Mouse (Mus musculus) cerebellum, postnatal 10 days (tissue): ENCODE measurements at regions not wholly inside any gene's neighbourhood (a gene's known extent, or its start where the extent isn't known, plus 50 kb on each side); places are given as distances from the start of the nearest gene placed in this dataset.
"Not testable (repeated sequence)": the region's sequence is repeated elsewhere in the genome, so short reads cannot be mapped to it uniquely, and the experiment has no call there.

Experiments
- DNase-seq, 2 experiments: peaks; one replicate each; pipeline ENCODE4 v3.0.0; 2021; ENCODE audit warnings: mixed read lengths in 2 of 2

DNA sequence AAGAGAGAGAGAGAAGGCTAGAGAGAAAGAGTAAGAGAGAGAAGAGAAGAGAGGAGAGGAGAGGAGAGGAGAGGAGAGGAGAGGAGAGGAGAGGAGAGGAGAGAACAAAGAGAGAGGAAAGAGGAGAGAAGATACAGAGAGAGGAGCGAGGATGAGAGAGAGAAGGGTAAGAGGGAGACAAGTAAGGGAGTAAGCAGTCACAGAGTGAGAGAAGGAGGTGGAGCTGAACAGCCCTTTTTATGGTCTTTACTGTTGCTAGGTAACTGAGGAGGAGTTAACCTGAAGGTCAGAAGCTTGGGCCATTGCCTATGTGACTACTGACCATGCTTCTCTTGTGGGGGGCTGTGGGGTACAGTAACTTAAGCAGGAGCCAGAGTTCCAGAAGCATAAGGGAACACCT lies 430.2 kb downstream of the 1190002N15Rik start:
- not testable (repeated sequence) for DNase-seq

DNA sequence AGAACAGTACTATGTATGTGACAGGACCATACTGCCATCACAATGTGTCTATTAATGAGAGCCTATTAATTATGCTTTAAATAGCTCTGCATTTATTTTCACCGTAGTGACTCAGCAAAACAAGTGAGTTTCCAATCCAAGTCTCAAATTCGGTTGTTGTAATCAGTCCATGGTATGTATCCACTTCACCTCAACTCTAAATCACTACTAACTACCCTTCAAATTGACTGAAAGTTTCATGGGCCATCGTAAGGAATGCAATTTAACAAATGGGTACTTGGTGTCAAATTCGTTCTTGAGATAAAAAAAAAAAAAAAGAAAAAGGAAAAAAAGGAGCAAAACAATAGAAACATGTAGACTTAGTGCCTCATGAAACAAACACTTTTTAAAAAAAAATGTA lies 433.2 kb downstream of the 1190002N15Rik start:
- no peak for DNase-seq

DNA sequence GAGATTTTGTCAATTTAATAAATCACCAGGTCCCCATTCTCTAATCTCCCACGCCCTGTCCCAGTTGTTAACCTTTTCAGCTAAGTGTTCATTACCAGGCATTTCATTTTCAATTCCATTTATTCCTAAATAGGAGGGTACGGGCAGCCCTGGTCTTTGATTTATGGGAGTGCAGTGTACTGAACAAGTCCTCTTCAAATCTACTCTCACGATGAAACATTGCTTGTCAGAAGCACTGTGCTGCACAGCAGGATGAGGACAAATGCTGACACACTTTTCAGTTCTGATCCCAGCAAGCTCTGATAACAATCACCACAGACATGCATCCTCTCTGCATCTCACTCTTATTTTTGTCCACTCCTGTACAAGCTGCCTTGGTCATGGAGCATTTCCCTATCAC lies 435.9 kb downstream of the 1190002N15Rik start:
- no peak for DNase-seq

DNA sequence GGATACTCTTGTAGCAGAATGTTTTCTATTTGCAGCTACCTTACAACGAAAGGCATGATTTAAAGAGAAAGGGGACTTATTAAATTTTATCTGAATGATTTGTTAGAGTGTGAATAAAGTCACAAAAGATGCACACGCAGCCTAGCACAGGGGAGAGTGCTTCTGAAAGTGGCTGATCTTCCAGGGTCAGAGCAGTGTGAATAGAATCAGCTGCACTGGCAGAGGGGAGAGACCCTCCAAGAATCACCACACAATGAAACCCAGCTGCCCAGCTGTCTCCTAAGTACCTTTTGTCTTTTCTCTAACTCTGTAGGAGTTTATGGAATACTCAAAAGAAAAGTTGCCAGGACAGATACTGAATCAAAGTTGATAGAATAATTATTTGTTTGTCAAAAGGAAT lies 443.1 kb downstream of the 1190002N15Rik start:
- no peak for DNase-seq

DNA sequence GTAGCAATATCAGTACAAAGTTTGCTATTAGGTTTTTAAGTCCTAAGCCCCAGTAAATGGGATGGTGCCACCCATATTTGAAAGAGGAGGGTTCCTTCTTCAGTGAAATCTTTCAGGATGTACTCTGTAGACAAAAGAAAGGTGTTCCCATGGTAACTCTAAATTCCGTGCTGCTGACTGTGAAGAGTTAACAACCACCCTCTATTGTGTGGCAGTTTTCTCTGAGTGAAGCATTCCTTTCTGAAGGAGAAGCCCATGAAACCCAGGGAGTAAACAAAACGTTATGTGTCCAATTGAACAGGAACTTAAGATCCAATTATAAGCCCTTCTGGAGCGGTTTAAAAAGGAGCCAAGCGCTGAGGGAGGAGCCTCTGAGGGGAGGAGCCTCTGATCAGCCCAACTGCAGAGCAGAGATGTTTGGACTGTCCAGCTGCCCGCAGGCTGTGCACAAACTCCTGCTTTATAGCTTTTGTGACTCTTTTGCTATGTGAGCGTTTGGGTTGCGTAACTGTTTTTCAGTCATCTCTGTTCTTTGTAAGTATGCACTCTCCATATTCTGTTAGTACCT lies 446.1 kb downstream of the 1190002N15Rik start:
- DNase-seq = no peak

GRCm38 (mm10) chr9:94089759-94090158 lies 448.1 kb downstream of the 1190002N15Rik start:
- DNase-seq = no peak

DNA sequence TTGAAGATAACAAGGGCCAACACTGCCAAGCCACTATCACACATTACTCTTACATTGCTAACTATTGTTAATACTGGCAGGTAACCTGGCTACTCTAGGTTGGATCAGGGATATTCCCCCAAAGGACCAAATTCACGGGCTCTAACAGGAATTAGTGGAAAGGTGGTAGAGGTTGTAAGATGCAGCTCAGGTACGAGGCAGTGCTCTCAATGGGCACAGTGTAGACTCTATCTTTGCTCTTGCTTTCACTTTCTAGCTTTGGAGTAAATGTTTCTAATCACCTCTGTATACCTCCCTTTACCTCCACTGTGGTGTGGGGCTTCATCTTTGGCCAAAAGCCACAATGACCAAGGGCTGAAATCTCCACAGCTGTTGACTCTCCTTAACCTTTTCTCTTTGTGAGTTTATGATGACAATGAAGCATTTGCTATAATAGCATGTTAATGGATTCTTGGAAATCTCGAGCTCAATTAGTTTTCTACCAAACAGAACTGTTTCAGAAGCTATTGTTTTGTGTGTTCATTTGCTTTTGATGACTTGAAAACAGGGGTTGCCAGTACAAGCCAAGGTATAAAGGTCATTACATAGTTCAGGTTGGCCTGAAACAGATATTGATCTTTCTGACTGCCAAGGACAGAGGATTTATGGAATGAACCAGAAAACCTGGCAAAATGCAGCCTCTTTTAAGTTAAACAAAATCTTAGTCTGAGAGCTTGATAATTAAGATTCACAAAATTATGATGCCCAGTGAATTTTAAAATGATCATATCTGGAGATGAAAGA lies 454.1 kb downstream of the 1190002N15Rik start:
- no peak for DNase-seq

DNA sequence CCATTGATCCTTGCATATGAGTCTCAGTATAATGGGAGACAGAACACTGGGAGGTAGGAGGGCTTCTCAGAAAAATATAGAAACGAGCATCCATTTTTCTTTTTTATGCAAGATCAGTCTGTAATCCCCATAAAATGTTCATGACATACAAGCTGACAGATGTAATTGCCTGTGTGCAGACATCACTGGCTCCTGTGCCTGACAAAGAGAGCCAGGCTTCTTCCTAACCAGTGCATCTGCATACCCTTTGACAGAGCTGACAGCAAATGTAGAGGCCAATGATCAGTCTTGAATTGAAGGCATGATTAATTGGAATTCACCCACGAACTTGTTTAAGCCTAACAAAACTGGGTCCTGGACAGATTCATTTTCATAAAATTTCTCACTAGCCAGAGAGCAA lies 463.0 kb downstream of the 1190002N15Rik start:
- no peak for DNase-seq

GRCm38 (mm10) chr9:94067121-94067520 lies 470.8 kb downstream of the 1190002N15Rik start:
- DNase-seq = peak; percentile 50 to 65

DNA sequence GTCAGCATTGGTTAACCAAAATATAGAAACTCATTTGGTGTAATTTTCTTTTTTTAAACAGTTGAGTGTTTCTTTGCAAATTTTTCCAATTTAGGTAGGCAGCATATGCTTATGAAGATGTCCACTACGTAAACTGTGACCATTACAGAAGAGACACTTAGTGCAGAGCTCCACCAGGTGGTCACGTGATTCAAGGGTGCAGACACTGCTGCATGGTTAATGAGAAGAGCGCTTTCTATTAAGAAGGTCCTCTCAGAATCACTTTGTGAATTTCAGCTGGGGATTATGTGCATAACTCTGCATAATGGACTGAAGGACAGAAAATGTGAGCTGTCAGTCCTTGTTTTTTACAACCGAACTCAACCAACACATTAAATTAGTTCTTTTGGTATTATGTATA lies 484.7 kb downstream of the 1190002N15Rik start:
- DNase-seq = peak; percentile 4 to 18

GRCm38 (mm10) chr9:94047845-94048244 lies 490.0 kb downstream of the 1190002N15Rik start:
- no peak for DNase-seq

GRCm38 (mm10) chr9:94045462-94046126 lies 492.3 kb downstream of the 1190002N15Rik start:
- DNase-seq = no peak

DNA sequence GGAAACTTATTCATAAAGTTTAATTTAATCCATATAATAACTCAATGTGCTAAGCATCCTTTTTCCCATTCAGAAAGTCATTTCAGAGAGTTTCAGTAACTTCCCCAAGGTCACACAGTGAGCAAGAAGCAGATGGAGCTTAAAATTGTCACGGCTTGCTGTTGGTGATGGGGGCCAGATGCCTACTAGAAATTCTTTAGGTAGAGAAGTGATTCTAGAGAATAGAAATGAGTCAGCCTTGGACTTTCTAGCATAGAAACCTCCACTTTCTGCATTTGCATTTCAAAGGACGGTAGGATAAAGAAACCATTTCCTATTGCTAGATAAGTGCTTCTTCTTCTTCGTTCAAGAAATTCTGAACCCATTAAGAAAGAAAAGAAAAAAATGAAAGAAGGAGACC lies 514.1 kb downstream of the 1190002N15Rik start:
- DNase-seq = no peak

GRCm38 (mm10) chr9:94021293-94021903 lies 516.5 kb downstream of the 1190002N15Rik start:
- DNase-seq = no peak

DNA sequence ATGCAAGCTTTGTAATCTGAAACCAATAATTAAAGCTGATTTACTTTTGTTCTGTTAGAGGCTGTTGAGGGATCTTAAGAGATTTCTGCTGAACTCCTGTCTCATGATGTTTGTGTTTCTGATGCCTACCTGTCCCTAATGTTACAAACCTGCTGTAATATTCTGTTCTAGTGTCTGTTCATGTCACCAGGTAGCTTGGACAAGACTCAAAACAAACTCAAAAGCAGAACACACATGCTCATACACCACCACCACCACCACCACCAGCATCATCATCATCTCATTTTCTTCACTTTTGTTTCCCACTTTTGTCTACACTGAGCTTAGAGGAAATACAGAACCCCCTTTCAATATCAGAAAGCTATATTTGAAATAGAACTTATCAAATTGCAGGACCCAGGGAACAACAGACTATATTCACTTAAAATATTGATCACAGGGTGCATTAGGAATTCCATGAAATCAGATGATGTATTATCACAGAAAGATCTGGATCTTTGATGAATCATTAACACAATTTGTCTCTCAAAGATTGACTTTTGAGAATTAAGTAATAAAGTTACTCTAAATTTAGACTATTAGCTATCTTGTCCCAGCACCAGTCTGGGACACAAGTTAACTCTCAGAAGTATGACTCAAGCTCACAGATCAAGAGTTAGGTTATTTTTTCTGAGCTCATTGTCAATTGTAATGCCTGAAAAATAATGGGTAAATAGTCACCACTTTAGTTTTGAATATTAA lies 521.0 kb downstream of the 1190002N15Rik start:
- DNase-seq = no peak

DNA sequence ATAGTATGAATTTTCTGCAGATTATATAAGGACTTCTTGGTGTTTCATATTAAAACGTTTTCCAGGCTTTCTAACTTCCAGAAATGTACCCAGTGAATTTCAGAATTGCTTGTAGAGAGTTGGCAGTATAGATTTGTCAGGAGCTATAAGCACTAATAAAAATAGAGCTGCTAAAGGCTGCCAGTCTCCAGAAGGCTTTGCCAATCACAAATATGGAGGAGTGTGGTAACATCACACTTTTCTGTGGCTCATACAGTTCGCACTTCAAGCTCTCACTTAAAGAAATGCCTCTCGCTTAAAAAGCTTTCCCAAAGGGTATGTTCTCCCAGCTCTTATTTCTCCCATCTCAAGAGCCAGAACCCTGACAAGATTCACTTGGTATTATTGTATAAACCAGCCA lies 545.7 kb downstream of the 1190002N15Rik start:
- DNase-seq = no peak

DNA sequence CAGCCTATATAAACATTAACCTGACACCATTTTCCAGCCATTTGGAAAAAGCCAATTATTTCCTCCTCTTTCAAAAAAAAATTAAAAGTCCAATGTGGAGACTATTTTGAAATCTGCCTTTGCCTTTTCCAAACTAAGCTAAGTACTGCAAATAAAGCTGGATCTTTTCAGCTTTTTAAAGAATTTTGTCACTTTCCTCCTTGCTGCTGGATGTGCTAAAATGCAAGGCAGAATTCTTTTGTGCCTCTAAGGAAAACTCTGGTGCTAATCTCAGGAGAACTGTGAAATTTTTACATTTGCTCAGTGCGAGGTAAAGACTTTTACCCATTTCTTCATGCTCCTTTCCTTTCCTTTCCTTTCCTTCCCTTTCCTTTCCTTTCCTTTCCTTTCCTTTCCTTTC lies 546.7 kb downstream of the 1190002N15Rik start:
- DNase-seq = no peak

GRCm38 (mm10) chr9:93981136-93981535 lies 556.7 kb downstream of the 1190002N15Rik start:
- DNase-seq = peak; percentile 6 to 17

DNA sequence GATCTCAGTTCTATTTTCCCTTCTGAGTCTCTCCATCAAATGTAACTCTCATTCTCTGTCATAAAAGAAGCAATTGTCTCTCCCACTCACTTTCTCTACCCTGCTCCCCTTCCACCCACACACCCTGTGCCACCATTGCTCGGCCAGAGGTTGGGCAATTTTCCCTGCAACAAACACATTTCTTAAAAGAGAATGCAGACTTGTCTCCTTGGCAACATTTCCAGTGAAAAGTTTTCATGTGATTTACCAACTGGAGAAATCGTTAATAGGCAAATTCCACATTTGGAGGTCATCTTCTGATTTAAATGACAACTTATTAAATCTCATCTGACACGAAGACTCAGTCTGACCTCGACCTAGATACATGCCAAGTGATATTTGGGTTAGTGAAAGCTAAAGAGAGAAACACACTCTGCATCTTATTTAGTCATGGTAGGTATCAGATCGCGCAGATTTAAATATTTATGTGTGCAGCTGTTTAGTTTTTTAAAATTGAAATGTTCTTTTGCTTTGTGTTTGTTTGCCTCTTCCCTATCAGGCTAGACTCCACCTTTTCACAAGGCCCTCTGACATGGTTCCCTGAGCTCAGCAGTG lies 568.1 kb downstream of the 1190002N15Rik start:
- no peak for DNase-seq

DNA sequence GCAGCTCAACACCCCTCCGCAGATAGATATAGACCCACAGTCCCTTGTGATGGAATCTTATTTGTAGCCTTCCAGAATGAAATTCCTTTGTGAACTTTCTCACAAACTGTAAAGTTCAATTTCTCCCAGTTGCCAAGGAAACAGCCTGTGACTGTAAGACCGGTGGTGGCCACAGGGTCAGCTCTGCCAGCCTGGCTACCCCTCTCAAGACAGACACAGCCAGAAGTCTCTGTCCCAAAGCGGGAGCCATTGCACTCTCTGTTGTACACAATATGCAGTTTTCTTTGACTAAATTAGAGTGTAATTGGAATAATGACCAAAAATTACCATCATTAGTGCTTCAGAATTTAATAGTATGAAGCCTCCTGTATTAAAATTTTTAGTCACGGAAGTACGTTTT lies 568.8 kb downstream of the 1190002N15Rik start:
- DNase-seq = peak in 1 of 2 experiments; percentile 4

DNA sequence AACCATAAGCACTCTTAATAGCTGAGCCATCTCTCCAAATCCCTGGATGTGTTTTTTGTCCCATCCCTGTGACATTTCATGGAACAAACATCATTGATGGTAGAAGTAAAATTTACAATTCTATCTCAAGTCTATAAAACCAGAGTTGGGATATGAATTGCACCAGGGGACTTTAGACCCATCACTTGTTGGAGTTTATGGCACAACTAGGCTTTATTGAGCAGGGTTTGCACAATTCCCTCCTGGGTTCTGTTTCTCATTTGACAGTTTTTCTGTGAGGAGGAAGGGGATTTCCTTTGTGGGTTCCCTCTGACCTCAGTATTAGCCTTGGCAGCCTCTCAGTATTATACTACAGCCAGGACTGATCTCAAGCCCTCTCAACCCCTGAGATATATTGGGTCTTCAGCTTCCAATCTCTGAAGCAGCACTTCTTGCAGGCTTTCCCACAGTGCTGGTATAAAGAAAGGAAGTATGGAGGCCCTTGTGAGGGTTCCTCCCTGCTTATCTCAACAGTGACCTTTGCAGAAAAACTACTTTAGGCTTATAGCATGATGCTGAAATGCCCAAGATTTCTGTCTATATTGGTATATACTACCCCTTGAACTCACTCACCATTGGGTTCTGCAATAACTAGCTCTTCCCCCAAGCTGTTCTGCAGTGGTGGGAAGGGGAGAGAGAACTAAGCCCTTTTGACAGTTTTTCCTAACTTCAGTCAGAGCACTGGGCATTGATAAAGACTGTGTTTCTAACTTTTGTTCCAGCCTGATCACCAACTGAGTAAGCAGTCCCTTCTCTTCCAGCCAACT lies 582.4 kb downstream of the 1190002N15Rik start:
- DNase-seq = no peak

DNA sequence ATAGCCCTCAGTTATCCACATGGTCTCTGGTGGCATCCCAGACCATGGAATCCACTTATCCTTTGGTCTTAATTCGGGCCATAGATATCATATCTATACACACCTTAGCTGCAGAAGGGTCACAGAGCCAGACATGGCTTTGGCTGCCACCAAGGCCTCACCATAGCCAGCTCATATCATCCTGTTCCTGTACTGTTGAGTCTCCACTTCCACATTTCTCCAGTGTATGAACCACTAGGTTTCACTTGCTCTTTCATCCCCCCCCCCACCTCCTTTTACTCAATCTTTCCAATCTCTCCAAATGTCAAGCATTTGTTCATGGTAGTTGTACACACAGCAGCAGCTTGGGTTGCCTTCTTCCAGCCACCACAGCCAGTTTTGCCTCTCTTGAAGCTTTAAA lies 589.2 kb downstream of the 1190002N15Rik start:
- no peak for DNase-seq
